Mouse (Mus musculus): ENCODE measurements at regions not wholly inside any gene's neighbourhood (a gene's known extent, or its start where the extent isn't known, plus 50 kb on each side); places are given as distances from the start of the nearest gene placed in this dataset.
A peak's percentile ranks its signal among the peaks of the same experiment; 100 is the strongest.

GRCm38 (mm10) chr13:55974105-55974504 is 138.1 kb upstream of the Pitx1 start:
- no peak overlapping the region for H3K4me3 ChIP-seq (ENCODE audit: low read depth, low read length)
- no peak overlapping the region for H3K9ac ChIP-seq (ENCODE audit: low read length)
- H3K9me3 ChIP-seq (ENCODE audit: control insufficient read depth, low read length), result no peaks in the 10 kb centered on the region
- no peaks in the 10 kb centered on the region for H3K4me1 ChIP-seq (ENCODE audit: control insufficient read depth, insufficient read depth, low read length)
- no peak overlapping the region for H3K4me2 ChIP-seq (ENCODE audit: low read depth)
- 51% methylated on average over 5 of the region's 5 CpGs for WGBS
- DNase-seq (ENCODE audit: low spot score) (no peak), ATAC-seq (ENCODE audit: insufficient read depth, low FRiP score, low TSS enrichment) (no peak)
- no peak overlapping the region for H3K27ac ChIP-seq (ENCODE audit: low read depth, low read length)
- H3K27me3 ChIP-seq (ENCODE audit: control insufficient read depth, insufficient read depth, low read length), result no peaks in the 10 kb centered on the region
- H3K36me3 ChIP-seq (ENCODE audit: control insufficient read depth, insufficient read depth, low read length), result no peaks in the 10 kb centered on the region

DNA sequence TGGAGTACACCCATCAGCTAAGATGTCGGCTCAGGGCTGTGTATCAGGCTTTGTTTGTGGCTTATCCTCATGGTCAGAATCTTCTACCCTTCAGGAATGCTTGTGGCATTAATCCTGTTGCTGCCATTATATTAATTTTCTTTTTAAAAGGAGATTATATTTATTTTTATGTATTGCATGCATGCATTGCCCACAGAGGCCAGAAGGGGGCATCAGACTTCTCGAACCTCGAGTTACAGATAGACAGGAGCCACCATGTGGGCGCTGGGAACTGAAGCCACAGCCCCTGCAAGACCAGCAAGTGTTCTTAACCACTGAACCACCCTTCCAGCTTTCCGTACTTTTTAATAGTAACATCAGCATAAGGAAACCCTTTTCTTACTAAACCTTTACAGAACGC is 134.7 kb upstream of the Pitx1 start:
- WGBS, result 87% methylated on average over 6 of the region's 6 CpGs
- Histone ChIP-seq H3K36me3 (ENCODE audit: control insufficient read depth, insufficient read depth, low read length) (no peaks in the 10 kb centered on the region), H3K9ac (ENCODE audit: low read length) (no peak overlapping the region), H3K27me3 (ENCODE audit: control insufficient read depth, insufficient read depth, low read length) (no peaks in the 10 kb centered on the region), H3K4me1 (ENCODE audit: control insufficient read depth, insufficient read depth, low read length) (no peaks in the 10 kb centered on the region), H3K4me2 (ENCODE audit: low read depth) (no peak overlapping the region), H3K4me3 (ENCODE audit: low read depth, low read length) (no peak overlapping the region), H3K27ac (ENCODE audit: low read depth, low read length) (no peak overlapping the region), H3K9me3 (ENCODE audit: control insufficient read depth, low read length) (no peaks in the 10 kb centered on the region)
- no peak for DNase-seq (ENCODE audit: low spot score)
- no peak for ATAC-seq (ENCODE audit: insufficient read depth, low FRiP score, low TSS enrichment)

- ATAC-seq (ENCODE audit: insufficient read depth, low FRiP score, low TSS enrichment) (no peak), DNase-seq (ENCODE audit: low spot score) (no peak)
- WGBS, result 88% methylated on average over 4 of the region's 4 CpGs
- Histone ChIP-seq H3K27me3 (ENCODE audit: control insufficient read depth, insufficient read depth, low read length) (peaks cover 2% of the 10 kb centered on the region; the same call in 1 of the 2 replicates), H3K4me3 (ENCODE audit: low read depth, low read length) (no peak overlapping the region), H3K27ac (ENCODE audit: low read depth, low read length) (no peak overlapping the region), H3K36me3 (ENCODE audit: control insufficient read depth, insufficient read depth, low read length) (no peaks in the 10 kb centered on the region), H3K4me2 (ENCODE audit: low read depth) (no peak overlapping the region), H3K4me1 (ENCODE audit: control insufficient read depth, insufficient read depth, low read length) (no peaks in the 10 kb centered on the region), H3K9me3 (ENCODE audit: control insufficient read depth, low read length) (no peaks in the 10 kb centered on the region), H3K9ac (ENCODE audit: low read length) (no peak overlapping the region)
Observed at GRCm38 (mm10) chr13:55969473-55969872, 133.5 kb upstream of the Pitx1 start.

DNA sequence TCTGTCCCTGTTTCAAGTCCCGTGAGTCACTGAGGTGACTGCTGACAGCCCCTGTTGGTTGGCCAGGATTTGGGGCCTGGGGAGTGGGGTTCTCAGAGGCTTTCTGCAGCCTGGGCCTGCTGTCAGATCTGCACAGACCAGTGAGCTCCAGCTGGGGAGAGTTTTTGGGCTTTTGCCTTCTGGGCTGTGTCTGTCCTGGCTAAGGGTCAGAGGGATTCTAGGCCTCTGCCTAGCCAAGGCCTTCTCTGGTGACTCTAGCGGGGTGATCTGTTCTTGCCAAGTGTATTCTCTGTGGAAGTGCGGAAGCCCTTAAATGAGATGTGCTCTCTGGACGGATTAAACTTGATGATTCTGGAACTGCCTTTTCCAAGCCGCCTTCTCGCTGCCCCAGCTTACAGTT is 131.2 kb upstream of the Pitx1 start:
- Histone ChIP-seq H3K27me3 (ENCODE audit: control insufficient read depth, insufficient read depth, low read length) (peaks cover 9% of the 10 kb centered on the region; the same call in 1 of the 2 replicates), H3K9me3 (ENCODE audit: control insufficient read depth, low read length) (no peaks in the 10 kb centered on the region), H3K4me1 (ENCODE audit: control insufficient read depth, insufficient read depth, low read length) (no peaks in the 10 kb centered on the region), H3K36me3 (ENCODE audit: control insufficient read depth, insufficient read depth, low read length) (no peaks in the 10 kb centered on the region), H3K27ac (ENCODE audit: low read depth, low read length) (no peak overlapping the region), H3K9ac (ENCODE audit: low read length) (no peak overlapping the region), H3K4me2 (ENCODE audit: low read depth) (no peak overlapping the region), H3K4me3 (ENCODE audit: low read depth, low read length) (no peak overlapping the region)
- ATAC-seq (ENCODE audit: insufficient read depth, low FRiP score, low TSS enrichment) (no peak), DNase-seq (ENCODE audit: low spot score) (no peak)
- 80% methylated on average over 6 of the region's 6 CpGs for WGBS

- Histone ChIP-seq H3K27me3 (ENCODE audit: control insufficient read depth, insufficient read depth, low read length) (peaks cover 9% of the 10 kb centered on the region; the same call in 1 of the 2 replicates), H3K4me1 (ENCODE audit: control insufficient read depth, insufficient read depth, low read length) (no peaks in the 10 kb centered on the region), H3K9ac (ENCODE audit: low read length) (no peak overlapping the region; the same call in 1 of the 2 replicates), H3K4me3 (ENCODE audit: low read depth, low read length) (peak overlapping the region; percentile 13; the same call in 1 of the 2 replicates), H3K36me3 (ENCODE audit: control insufficient read depth, insufficient read depth, low read length) (no peaks in the 10 kb centered on the region), H3K4me2 (ENCODE audit: low read depth) (peak overlapping the region; percentile 43), H3K27ac (ENCODE audit: low read depth, low read length) (no peak overlapping the region), H3K9me3 (ENCODE audit: control insufficient read depth, low read length) (no peaks in the 10 kb centered on the region)
- DNase-seq (ENCODE audit: low spot score) (peak; percentile 84), ATAC-seq (ENCODE audit: insufficient read depth, low FRiP score, low TSS enrichment) (peak; percentile 68)
- 6% methylated on average over 22 of the region's 22 CpGs for WGBS
Observed at GRCm38 (mm10) chr13:55963005-55963620, 127.1 kb upstream of the Pitx1 start.

- Histone ChIP-seq H3K4me1 (ENCODE audit: control insufficient read depth, insufficient read depth, low read length) (no peaks in the 10 kb centered on the region), H3K9me3 (ENCODE audit: control insufficient read depth, low read length) (no peaks in the 10 kb centered on the region), H3K36me3 (ENCODE audit: control insufficient read depth, insufficient read depth, low read length) (no peaks in the 10 kb centered on the region), H3K4me2 (ENCODE audit: low read depth) (peak overlapping the region; percentile 43), H3K4me3 (ENCODE audit: low read depth, low read length) (no peak overlapping the region), H3K9ac (ENCODE audit: low read length) (no peak overlapping the region), H3K27me3 (ENCODE audit: control insufficient read depth, insufficient read depth, low read length) (peaks cover 9% of the 10 kb centered on the region; the same call in 1 of the 2 replicates), H3K27ac (ENCODE audit: low read depth, low read length) (no peak overlapping the region)
- DNase-seq (ENCODE audit: low spot score), result peak; percentile 46
- no peak for ATAC-seq (ENCODE audit: insufficient read depth, low FRiP score, low TSS enrichment)
- WGBS, result 13% methylated on average over 18 of the region's 18 CpGs
Observed at GRCm38 (mm10) chr13:55962254-55962866, 126.4 kb upstream of the Pitx1 start.

- H3K9me3 ChIP-seq (ENCODE audit: control insufficient read depth, low read length), result no peaks in the 10 kb centered on the region
- DNase-seq (ENCODE audit: low spot score) (no peak), ATAC-seq (ENCODE audit: insufficient read depth, low FRiP score, low TSS enrichment) (no peak)
- no peaks in the 10 kb centered on the region for H3K36me3 ChIP-seq (ENCODE audit: control insufficient read depth, insufficient read depth, low read length)
- H3K27me3 ChIP-seq (ENCODE audit: control insufficient read depth, insufficient read depth, low read length), result no peaks in the 10 kb centered on the region
- H3K27ac ChIP-seq (ENCODE audit: low read depth, low read length), result no peak overlapping the region
- no peaks in the 10 kb centered on the region for H3K4me1 ChIP-seq (ENCODE audit: control insufficient read depth, insufficient read depth, low read length)
- H3K9ac ChIP-seq (ENCODE audit: low read length), result no peak overlapping the region
- no peak overlapping the region for H3K4me3 ChIP-seq (ENCODE audit: low read depth, low read length)
- WGBS, result 78% methylated on average over 6 of the region's 6 CpGs
- no peak overlapping the region for H3K4me2 ChIP-seq (ENCODE audit: low read depth)
Observed at GRCm38 (mm10) chr13:55954346-55954745, 118.4 kb upstream of the Pitx1 start.

GRCm38 (mm10) chr13:55953426-55953825 is 117.4 kb upstream of the Pitx1 start:
- Histone ChIP-seq H3K4me3 (ENCODE audit: low read depth, low read length) (no peak overlapping the region), H3K36me3 (ENCODE audit: control insufficient read depth, insufficient read depth, low read length) (no peaks in the 10 kb centered on the region), H3K27me3 (ENCODE audit: control insufficient read depth, insufficient read depth, low read length) (no peaks in the 10 kb centered on the region), H3K27ac (ENCODE audit: low read depth, low read length) (no peak overlapping the region), H3K9me3 (ENCODE audit: control insufficient read depth, low read length) (no peaks in the 10 kb centered on the region), H3K4me2 (ENCODE audit: low read depth) (no peak overlapping the region), H3K4me1 (ENCODE audit: control insufficient read depth, insufficient read depth, low read length) (no peaks in the 10 kb centered on the region), H3K9ac (ENCODE audit: low read length) (no peak overlapping the region)
- DNase-seq (ENCODE audit: low spot score) (no peak), ATAC-seq (ENCODE audit: insufficient read depth, low FRiP score, low TSS enrichment) (no peak)
- 98% methylated on average over 2 of the region's 2 CpGs for WGBS

GRCm38 (mm10) chr13:55950773-55951172 is 114.8 kb upstream of the Pitx1 start:
- WGBS, result 92% methylated on average over 6 of the region's 6 CpGs
- no peak overlapping the region for H3K27ac ChIP-seq (ENCODE audit: low read depth, low read length)
- no peaks in the 10 kb centered on the region for H3K36me3 ChIP-seq (ENCODE audit: control insufficient read depth, insufficient read depth, low read length)
- DNase-seq (ENCODE audit: low spot score) (no peak), ATAC-seq (ENCODE audit: insufficient read depth, low FRiP score, low TSS enrichment) (no peak)
- H3K4me1 ChIP-seq (ENCODE audit: control insufficient read depth, insufficient read depth, low read length), result no peaks in the 10 kb centered on the region
- no peak overlapping the region for H3K4me3 ChIP-seq (ENCODE audit: low read depth, low read length)
- no peak overlapping the region for H3K4me2 ChIP-seq (ENCODE audit: low read depth)
- no peak overlapping the region for H3K9ac ChIP-seq (ENCODE audit: low read length)
- no peaks in the 10 kb centered on the region for H3K27me3 ChIP-seq (ENCODE audit: control insufficient read depth, insufficient read depth, low read length)
- H3K9me3 ChIP-seq (ENCODE audit: control insufficient read depth, low read length), result no peaks in the 10 kb centered on the region
